Mouse (Mus musculus) ES-CJ7 (cell line): ENCODE measurements at regions not wholly inside any gene's neighbourhood (a gene's known extent, or its start where the extent isn't known, plus 50 kb on each side); places are given as distances from the start of the nearest gene placed in this dataset.

Experiments
- DNase-seq: peaks from one replicate; pipeline ENCODE4 v3.0.0; 2011; ENCODE audit warnings: low read depth, low spot score

DNA sequence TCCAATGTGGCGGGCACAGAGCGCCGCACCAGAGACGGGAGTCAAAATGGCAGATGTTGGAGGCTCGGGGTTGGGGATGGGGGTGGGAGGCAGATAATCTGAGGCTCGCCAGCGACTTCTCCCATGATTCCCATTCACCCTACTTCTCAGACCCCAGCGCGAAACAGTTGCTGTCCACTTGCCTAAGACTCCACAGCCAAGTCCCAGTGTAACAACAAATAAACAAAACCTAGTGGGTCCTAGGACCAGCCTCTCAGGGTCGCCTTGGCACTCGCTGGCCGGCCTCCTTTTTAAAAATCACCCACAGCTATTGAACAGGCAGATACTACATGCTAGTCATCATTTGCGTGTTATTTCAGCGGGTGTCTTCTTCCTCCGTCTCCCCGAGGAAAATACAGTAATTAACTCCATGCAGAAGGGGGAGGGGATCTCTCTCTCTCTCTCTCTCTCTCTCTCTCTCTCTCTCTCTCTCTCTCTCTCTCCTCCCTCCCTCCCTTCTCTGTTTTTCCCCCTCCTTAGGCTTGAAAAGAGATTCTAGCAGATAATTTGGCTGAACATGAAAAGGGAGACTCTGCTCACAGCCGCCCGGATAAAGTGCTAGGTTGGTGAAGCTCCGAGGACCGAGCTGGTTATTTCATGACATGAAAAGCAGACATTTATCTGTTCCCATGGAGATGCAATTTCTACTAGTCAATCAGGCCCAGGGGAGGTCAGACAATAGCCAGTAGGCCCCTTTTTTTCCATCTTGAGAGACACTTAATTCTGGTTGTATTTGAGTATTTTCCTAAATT is 71.9 kb upstream of the Zfp217 start:
- peak; percentile 47 for DNase-seq

DNA sequence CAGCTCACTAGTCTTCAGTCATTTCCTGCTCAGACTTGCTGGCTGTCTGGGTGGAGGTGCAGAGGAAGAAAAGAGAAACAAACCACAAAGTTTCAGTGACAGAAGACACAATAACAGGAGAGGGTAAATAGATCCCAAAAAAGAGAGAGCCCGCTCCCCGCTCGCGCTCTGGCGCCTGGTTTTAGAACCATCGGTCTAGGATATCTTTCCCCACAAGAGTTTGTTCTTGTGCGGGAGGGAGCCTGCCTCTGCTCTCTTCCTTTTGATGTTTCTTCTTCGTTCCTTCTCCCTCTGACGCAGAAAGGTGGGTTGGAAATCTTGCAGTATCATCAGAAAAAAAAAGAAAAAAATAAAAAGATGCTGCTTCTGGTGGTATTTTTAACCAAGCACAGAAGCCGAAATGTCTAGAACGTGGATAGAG is 71.3 kb upstream of the Zfp217 start:
- no peak for DNase-seq

DNA sequence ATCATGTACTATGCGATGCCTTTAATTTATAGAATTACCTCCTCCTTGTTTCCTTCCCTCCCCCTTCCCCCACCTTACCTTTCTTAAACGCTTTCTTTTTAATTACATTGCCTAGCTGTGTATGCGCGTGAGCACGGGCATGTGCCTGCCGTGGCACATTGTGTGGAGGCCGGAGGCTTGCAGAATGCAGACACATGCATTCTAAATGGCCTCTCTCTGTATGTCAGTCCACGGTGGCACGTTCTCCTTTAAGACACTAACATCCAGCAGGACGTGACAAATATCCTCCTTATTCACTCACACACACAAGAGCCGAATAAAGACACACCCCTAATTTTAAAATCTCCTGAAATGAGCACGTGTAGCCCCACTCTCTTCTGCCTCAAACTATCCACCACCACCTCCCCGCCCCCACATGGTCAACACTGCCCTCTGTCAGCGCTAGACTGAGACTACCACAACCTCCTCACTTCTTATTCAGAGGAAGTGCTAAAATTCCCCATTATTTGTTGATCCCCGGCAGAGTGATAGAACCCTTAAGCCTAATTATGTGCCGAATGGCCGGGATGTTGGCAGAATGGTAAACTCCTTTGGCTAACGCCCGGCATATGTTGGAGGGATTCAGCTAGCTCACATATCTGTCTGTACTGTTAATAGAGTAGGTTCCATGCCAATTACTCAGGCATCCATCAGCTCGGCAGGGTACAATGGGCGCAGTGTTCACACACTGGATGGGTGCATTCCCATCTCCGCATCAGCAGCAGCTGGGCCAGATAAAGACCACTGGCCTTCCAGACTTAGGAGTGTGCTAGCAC is 70.5 kb upstream of the Zfp217 start:
- peak; percentile 57 for DNase-seq

DNA sequence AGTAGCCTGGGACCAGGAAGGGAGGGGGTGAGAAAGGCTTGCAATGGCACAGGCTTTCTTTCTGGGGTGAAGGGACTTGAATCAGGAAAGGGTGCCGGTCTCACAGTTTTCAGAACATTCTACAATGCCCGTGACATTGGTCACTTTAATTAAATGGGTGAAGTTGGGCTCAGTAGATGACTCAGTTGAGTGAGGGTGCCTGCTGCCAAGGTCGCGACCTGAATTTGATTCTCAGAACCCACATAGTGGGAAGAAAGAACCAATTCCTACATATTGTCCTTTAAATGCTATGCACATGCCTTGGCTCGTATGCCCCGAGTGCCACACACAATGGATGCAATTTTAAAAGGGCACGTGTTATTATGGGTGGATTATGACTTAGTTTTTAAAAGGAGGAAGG is 68.4 kb upstream of the Zfp217 start:
- no peak for DNase-seq

DNA sequence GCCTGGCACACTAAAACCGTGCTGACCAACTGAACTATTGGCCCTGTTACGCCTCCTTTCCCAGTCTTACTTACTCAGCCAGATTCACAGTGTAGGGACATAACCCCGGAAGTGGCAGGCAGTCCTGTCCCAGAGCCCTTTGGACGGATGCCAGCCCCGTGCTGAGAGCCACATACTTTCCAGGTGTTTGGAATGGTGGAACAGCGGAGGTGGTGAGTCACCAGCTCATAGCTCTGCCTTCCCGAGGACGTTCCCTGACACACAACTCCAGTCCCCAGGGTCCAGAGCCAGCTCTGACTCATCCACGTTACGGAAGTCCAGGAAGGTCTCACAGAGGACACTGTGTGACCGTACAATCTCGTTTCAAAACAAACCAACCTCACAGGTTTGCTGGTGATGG is 61.2 kb upstream of the Zfp217 start:
- DNase-seq = no peak

DNA sequence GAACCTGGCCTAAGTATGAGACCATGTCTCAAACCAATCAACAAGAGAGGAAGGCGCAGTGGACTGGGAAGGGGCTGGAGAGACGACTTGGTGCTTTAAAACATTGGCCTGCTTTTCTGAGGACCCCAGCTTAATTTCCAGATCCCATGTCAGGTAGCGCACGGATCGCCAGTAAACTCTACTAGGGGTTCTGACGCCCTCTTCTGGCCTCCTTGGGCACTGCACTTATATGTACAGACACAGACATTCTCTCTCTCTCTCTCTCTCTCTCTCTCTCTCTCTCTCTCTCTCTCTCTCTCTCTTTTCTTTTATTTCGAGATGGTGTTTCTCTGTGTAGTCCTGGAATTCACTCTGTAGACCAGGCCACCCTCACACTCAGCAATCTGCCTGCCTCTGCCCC is 60.0 kb upstream of the Zfp217 start:
- peak; percentile 82 for DNase-seq

DNA sequence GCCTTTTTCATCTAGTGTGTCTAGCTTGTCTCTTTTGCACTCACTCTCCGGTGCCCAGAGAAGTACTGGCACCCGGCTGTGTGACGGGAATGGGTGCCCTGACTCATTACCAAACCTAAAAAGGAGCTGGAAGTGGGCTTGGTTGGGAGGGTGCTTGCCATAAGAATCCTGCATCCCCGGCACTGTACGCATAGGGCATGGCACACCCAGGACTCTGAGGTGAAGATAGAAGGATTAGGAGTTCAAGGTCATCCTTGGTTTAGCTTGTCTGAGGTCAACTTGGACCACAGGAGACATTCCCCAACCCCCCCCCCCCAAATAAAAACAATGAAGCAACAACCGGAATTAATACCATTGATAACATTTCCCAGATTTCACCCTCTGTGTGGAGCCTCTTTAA is 59.5 kb upstream of the Zfp217 start:
- DNase-seq = peak; percentile 71

DNA sequence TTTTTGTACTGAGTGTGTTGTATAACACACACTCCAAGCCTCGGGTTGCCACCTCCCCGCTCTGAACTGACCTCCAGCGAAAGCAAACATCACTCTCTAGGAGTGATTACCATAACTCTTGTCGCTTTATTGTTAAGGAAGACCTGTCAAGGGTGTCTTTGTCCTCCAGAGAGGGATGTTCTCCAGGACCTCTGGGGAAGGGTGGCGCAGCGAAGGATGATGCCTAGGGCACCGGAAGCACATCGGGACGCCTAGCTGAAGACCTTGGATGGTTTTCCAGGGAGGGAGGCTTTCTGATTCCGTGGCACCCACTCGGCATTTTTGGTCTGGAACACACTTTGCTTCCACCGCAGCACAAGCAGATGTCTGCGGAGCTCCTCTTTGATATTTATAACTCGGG is 59.0 kb upstream of the Zfp217 start:
- peak; percentile 82 for DNase-seq

DNA sequence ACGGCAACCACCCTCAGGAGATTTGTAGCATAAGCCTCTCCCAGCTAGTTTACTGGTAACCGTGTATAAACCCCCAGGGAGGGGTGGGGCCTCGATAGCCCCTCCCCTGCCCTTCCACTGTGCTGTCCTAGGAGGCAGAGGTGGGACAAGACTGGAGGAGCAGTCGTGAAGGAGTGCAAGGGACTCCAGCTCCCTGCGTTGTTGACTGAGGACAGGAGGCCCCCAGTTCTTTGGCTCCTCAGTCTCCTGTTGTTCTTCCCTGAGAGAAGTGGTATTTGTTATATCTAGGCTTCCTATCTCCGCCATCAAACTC is 58.5 kb upstream of the Zfp217 start:
- DNase-seq = peak; percentile 93

DNA sequence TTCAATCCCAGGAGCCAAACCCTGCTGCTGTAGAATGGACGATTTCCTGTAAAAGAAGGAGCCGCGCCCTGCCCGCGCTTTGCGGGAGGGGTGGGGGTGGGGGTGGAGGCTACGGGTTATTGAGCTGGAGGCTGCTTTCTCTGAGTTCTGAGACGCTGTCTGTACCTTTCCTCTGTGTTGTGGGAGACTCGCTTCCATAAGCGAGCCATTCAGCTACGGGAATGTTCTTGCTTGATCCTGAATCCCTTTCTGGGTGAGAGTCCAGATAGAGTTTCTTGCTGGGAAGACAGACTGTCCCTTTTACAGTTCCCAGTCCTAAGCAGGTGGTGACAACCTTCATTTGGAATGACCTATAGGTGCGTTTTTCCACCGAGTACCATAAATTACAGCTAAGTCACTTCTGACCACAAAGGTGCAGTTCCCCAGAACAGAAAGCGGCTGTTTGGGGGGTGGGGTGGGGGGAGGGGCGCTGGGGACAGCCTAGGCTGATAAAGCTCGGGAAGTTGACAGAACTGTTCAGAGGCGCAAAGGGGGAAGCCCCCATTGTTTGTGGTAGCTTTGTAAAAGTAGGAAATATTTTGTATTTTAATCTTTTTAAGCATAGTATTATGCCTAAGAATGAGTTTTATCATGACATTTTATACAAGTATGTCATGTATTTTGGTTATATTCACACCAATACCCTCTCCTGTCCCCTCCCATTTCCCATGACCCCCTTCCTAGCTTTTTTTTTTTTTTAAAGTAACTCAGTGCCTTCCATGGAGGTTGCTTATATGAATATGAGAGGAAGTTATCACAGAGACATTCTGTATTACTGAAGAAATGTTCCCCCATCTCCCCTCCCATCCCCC is 57.9 kb upstream of the Zfp217 start:
- peak; percentile 81 for DNase-seq

DNA sequence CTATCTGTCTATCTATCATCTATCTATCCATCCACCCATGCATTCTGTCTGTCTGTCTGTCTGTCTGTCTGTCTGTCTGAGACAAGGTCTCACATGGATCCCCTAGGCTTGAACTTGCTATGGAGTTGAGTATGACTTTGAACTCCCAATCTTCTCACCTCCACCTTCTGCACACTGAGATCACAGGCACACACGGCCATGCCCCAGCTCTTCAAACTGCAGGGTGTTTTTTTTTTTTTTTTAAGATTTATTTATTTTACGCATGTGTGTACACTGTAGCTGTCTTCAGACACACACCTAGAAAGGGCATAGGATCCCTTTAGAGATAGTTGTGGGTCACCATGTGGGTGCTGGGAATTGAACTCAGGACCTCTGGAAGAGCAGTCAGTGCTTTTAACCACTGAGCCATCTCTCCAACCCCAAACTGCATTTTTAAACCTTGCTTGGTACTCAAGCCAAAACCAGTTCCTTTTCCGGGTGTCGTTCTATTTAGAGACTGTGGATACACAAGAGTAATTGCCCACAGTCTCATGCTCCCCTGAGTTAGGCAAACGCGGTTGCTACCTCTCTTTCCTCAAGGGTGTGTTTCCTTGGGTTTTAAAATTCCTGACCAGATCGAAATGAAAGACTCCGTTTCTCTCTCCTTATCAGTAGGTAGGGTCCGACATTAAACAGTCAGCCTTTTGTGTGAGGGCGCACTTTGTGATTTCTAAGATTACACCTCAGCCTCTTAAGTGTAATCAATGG is 57.0 kb upstream of the Zfp217 start:
- peak; percentile 64 for DNase-seq

DNA sequence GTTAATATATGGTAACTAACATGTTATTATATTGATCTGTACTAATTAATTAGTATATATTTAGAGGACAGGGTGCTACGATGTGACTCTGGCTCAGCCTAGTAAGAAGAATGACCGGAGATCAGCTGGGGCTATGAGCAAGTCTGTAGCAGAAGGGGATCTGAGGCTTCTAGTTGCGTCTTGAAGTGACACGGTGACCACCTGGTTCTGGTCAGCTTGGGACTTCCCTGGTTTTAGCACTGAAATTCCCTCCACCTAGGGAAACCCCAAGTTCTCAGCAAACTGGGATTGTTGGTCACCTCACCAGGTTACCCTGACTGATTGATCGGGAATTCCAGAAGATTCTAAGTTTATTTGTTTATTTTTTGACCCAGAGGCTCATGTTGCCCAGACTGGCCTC is 55.6 kb upstream of the Zfp217 start:
- no peak for DNase-seq

DNA sequence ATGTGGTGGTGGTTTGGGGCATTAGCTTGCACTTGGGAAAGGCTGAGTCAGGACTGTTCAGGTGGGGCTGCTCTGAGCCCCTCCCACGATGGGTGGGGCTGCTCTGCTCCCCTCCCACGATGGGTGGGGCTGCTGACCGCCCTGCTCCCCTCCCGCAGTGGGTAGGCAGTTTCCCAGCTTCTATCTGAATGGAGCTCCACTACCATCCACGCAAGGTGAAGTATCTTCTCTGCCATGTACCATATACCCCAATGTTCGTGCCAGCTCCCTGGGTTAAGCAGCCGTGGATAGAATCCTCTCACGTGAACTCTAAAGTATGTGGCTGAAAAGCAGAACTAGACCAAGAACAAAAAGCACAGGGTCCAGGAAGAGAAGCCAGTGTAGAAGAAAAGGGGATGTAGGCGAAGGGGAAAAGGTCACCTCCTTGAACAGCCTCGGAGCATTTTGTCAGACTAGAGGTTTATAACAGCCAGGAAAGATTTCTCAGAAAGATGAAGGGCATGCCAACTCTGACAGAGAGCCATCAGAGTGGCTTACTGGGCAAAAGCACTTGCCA is 54.0 kb upstream of the Zfp217 start:
- DNase-seq = peak; percentile 83
